Mouse (Mus musculus) hindbrain, embryonic 11.5 days (tissue): ENCODE measurements around the gene Ripor3. TPM values are rescaled to one million over a fixed set of nuclear protein-coding genes. Genes with fewer than 3 reads are reported as not detected.

ENCODE experiments used
- ATAC-seq: fragments of 200-750 bp; cut with Nextera tagmentation; 2 replicates; pipeline ENCODE4 v1.8.0; 2017; ENCODE audit warnings: mild to moderate bottlenecking, moderate TSS enrichment, moderate library complexity; ENCODE audit not compliant: low FRiP score
- DNase-seq: peaks from one replicate; pipeline ENCODE4 v3.0.0-alpha.2; 2015; ENCODE audit warnings: low spot score
- H3K27ac ChIP-seq: fragments of 300-500 bp; sonication (generic); 2 replicates; pipeline ENCODE4 v1.5.1; 2014; ENCODE audit warnings: mild to moderate bottlenecking, low read depth, low read length
- H3K27me3 ChIP-seq: fragments of 300-500 bp; sonication (generic); 2 replicates; pipeline ENCODE4 v1.6.1; 2014; ENCODE audit warnings: mild to moderate bottlenecking, low read length, moderate library complexity, mixed read lengths; ENCODE audit not compliant: control insufficient read depth, insufficient read depth
- H3K36me3 ChIP-seq: fragments of 300-500 bp; sonication (generic); 2 replicates; pipeline ENCODE4 v1.6.1; 2014; ENCODE audit warnings: mild to moderate bottlenecking, low read length, moderate library complexity, mixed read lengths; ENCODE audit not compliant: control insufficient read depth, insufficient read depth
- H3K4me1 ChIP-seq: fragments of 300-500 bp; sonication (generic); replicated peaks from 2 replicates; pipeline ENCODE4 v1.6.1; 2014; ENCODE audit warnings: low read length, mixed read lengths; ENCODE audit not compliant: control insufficient read depth, insufficient read depth
- H3K4me2 ChIP-seq: fragments of 300-500 bp; sonication (generic); replicated peaks from 2 replicates; pipeline ENCODE4 v1.6.1; 2014; ENCODE audit warnings: mild to moderate bottlenecking, low read depth, low read length
- H3K4me3 ChIP-seq: fragments of 300-500 bp; sonication (generic); 2 replicates; pipeline ENCODE4 v1.5.1; 2014; ENCODE audit warnings: low read depth, low read length
- H3K9ac ChIP-seq: fragments of 300-500 bp; sonication (generic); 2 replicates; pipeline ENCODE4 v1.6.1; 2014; ENCODE audit warnings: low read depth, low read length
- H3K9me3 ChIP-seq: fragments of 300-500 bp; sonication (generic); 2 replicates; pipeline ENCODE4 v1.6.1; 2016; ENCODE audit warnings: low read length; ENCODE audit not compliant: control insufficient read depth
- WGBS: fragments of 180-500 bp; shearing (Covaris S2); extraction: QIAGEN DNeasy Blood & Tissue Kit; methylation state at CpG from one replicate; pipeline ENCODE4 v1.1.7; 2014; 5-methylcytosine and 5-hydroxymethylcytosine counted together
- polyA plus RNA-seq: library from polyadenylated mRNA; unstranded; fragments of >200 nt; fragmentation: Nextera tagmentation; extraction: Ambion mirVana; gene quantifications from 2 replicates; pipeline ENCODE4 v1.2.1, GENCODE M21; 2014

Gene Ripor3
- polyA plus RNA-seq, 1 experiment from 2014 or later, result 0.69 TPM

DNA sequence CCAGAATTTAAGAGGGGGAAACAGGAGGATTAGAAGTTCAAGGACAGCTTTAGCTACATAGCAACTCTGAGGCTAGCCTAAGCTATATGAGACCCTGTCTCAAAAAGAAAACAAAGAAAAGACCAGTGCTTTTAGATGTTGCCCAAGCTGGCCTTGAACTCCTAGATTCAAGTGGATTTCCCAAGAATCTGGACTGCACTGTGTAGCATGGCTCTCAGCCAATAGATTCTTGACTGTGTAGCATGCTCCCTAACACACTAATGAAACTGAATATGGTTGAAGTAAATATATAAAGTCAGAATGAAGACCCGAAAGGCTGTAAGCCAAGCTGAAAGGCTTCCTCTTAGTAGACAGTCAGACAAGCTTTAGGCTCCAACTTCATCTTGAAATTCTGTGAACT, 41.7 kb upstream of the Ripor3 start:
- WGBS, result 100% methylated on average over 1 of the region's 1 CpGs
- H3K9ac ChIP-seq, result no peak overlapping the region
- H3K27ac ChIP-seq, result no peak overlapping the region
- no peaks in the 10 kb centered on the region for H3K9me3 ChIP-seq
- no peak overlapping the region for H3K4me3 ChIP-seq
- no peak overlapping the region for H3K4me2 ChIP-seq
- H3K4me1 ChIP-seq, result peaks cover 4% of the 10 kb centered on the region
- no peak for DNase-seq
- peaks cover 29% of the 10 kb centered on the region for H3K27me3 ChIP-seq
- ATAC-seq, result no peak
- H3K36me3 ChIP-seq, result no peaks in the 10 kb centered on the region

DNA sequence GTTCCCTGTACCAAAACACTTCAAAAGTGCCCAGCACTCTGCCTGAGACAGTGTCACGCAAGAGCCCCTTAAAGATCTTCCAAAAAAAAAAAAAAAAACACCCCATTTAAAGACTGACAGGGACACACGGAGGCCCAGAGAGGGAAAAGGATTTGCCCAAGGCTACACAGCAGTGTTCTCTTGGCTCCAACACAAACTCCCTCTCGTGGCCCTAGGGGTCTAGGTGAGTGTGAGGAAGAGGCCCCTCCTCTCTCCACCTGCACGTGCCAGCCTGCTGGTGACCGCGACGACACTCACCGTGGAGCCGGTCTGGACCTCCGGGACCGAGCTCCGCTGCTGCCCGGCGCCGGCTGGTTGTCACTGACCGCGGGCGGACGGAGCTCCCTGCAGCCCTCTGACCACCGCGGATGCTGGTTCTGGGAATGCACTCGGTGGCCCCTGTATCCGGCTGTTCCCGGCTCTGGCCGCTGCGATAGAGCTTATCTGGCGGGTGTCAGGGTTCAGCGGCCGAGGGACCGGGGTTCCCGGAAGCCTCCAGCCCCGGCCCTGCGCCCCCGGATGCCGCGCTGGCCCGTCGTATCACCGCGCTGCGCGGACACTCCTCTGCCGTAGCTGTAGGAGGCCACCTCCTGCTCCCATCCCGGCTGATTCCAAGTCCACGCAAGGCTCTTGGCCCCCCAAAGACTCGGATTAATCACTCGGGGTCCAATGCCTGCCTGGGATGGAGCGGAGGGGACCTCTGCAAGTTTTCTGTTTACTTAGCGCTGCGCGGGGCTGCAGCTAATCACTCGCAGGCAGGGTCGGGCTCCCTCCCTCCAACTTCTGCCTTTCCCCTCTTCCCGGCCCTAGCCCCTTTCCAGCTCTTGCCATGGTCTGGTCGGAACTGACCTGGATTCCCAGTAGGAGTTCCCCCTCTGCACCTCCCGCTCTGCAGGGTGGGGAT, 39.9 kb upstream of the Ripor3 start:
- H3K9ac ChIP-seq, result peak overlapping the region; percentile 24; the same call in 1 of the 2 replicates
- DNase-seq (peak; percentile 59), ATAC-seq (peak; percentile 22; the same call in 1 of the 2 replicates)
- peak overlapping the region; percentile 38 for H3K4me3 ChIP-seq
- no peak overlapping the region for H3K27ac ChIP-seq
- no peaks in the 10 kb centered on the region for H3K9me3 ChIP-seq
- H3K27me3 ChIP-seq, result peaks cover 29% of the 10 kb centered on the region
- under 1% methylated on average over 56 of the region's 56 CpGs for WGBS
- H3K36me3 ChIP-seq, result no peaks in the 10 kb centered on the region
- peaks cover 4% of the 10 kb centered on the region for H3K4me1 ChIP-seq
- peak overlapping the region; percentile 79 for H3K4me2 ChIP-seq

DNA sequence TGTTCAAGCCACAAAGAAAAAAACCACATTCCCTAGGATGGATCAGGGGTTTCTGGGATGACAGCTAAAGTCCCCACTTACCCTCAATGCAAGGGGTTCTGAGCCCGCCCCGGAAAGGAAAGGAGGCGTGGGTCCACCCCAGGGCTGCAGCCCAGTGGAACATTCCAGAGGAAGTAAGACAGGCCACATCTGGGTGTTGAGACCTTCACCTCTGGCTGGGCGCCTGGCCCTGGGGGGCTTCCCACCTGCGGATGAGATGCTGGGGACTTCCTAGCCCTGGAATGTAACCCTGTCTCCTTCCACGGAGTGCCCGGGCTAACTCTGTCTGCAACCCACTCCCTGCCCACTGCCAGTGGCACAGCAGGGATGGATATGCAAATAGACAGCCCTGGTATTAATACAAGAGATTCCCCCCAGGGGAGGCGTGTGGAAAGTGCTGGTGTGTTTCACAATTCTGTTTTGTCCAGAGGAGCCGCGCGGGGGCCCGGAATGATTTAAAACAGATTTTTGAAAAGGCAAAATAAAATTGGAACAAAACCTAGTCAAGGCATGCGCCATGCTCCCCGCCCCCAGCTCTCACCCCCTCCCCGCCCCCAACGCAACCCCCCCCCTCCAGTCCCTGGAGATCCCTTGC, 38.7 kb upstream of the Ripor3 start:
- Histone ChIP-seq H3K9ac (no peak overlapping the region), H3K9me3 (no peaks in the 10 kb centered on the region), H3K27me3 (peaks cover 29% of the 10 kb centered on the region), H3K27ac (no peak overlapping the region), H3K4me1 (peaks cover 4% of the 10 kb centered on the region), H3K4me2 (no peak overlapping the region), H3K36me3 (no peaks in the 10 kb centered on the region), H3K4me3 (no peak overlapping the region)
- no peak for ATAC-seq
- WGBS, result 16% methylated on average over 16 of the region's 16 CpGs
- DNase-seq, result no peak

DNA sequence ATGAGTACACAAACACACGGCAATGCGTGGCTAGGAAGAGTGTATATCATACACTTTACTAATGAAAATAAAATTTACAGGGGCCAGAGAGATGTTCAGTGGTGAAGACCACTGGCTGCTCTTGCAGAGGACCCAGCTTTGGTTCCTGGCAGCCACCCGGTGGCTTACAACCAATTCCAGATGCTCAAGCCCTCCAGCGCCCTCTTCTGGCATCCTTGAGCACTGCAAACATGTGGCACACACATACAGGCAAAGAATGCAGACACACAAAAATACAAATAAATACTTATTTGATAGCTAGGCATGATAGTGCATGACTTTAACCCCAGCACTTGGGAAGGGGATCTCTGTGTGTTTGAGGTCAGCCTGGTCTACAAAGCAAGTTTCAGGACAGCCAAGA, 36.0 kb upstream of the Ripor3 start:
- Histone ChIP-seq H3K36me3 (no peaks in the 10 kb centered on the region), H3K9me3 (no peaks in the 10 kb centered on the region), H3K9ac (no peak overlapping the region), H3K4me2 (no peak overlapping the region), H3K4me1 (peaks cover 4% of the 10 kb centered on the region), H3K27me3 (peaks cover 27% of the 10 kb centered on the region), H3K27ac (no peak overlapping the region), H3K4me3 (no peak overlapping the region)
- ATAC-seq, result no peak
- WGBS, result 78% methylated on average over 4 of the region's 4 CpGs
- DNase-seq, result peak; percentile 26

DNA sequence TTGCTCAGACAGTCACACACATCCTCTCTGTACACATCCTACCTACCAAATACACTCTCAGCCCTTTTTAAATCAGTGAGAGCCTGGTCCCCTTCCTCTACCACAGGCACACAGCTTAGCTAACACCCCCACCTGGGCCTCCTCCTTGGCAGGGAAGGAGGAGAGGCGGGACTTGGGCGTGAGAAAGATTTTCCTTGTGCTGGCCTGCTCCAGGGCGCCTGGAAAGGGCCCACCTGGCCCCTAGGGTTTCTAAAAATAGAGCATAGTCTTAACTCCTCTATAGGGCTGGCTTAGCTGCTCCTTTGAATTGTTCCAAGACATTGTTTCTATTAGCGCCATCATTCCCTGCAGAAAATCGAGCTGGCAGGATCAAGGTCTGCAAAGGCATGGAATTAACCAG, 35.4 kb upstream of the Ripor3 start:
- 40% methylated on average over 5 of the region's 5 CpGs for WGBS
- Histone ChIP-seq H3K27ac (no peak overlapping the region), H3K9me3 (no peaks in the 10 kb centered on the region), H3K4me3 (no peak overlapping the region), H3K9ac (no peak overlapping the region), H3K36me3 (no peaks in the 10 kb centered on the region), H3K27me3 (peaks cover 20% of the 10 kb centered on the region), H3K4me2 (no peak overlapping the region), H3K4me1 (peaks cover 4% of the 10 kb centered on the region)
- ATAC-seq (no peak), DNase-seq (no peak)

DNA sequence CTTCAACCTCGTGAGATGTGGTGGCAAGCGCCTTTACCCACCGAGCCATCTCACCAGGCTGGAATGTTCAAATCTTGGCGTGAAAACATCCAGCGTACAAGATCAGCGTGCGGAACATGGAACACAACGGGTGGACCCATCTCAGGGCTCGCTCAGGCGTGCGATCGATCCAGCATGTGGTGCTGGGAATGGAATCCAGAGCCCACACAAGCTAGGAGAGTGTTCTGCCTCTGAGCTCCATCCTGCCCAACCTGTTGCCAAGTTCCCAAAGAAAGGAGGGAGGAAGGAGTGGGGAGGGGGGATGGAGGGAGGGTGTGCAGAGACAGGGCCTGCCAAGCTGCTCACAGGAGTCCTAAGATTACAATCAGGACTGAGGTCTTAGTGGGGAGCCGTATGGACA, 34.9 kb upstream of the Ripor3 start:
- no peaks in the 10 kb centered on the region for H3K9me3 ChIP-seq
- no peak overlapping the region for H3K4me3 ChIP-seq
- WGBS, result 61% methylated on average over 13 of the region's 13 CpGs
- ATAC-seq (no peak), DNase-seq (no peak)
- no peak overlapping the region for H3K4me2 ChIP-seq
- no peak overlapping the region for H3K27ac ChIP-seq
- peaks cover 18% of the 10 kb centered on the region for H3K27me3 ChIP-seq
- peaks cover 4% of the 10 kb centered on the region for H3K4me1 ChIP-seq
- H3K36me3 ChIP-seq, result no peaks in the 10 kb centered on the region
- no peak overlapping the region for H3K9ac ChIP-seq

DNA sequence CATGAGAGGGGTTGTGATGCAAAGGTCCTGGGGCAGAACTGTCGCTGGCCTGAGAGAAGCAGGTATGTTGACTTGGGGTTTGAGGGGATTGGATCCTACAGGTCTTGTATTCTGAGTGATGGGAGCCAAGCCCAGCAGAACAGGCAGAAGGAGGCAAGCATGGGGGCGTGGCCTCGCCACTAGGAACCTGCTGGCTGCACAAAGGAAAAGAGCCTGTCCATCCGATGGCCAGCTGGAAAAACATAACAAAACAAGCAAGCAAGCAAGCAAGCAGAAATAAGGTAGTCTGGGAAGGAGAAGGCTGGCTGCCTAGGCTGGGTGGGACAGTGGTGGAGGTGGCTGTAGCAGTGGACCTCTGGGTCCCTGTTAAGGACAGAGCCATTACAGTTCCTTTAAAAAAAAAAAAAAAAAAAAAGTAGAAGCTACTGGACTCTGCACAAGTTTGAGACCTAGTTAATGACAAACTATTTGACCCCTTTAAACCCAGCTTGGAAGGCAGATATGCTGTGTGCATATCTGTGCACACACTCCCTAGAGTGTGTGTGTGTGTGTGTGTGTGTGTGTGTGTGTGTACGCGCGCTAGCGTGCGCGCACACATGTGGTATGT, 34.4 kb upstream of the Ripor3 start:
- DNase-seq (no peak), ATAC-seq (no peak)
- H3K4me3 ChIP-seq, result no peak overlapping the region
- 74% methylated on average over 10 of the region's 10 CpGs for WGBS
- H3K9ac ChIP-seq, result no peak overlapping the region
- H3K4me1 ChIP-seq, result peaks cover 4% of the 10 kb centered on the region; the same call in 1 of the 2 replicates
- H3K27ac ChIP-seq, result no peak overlapping the region
- no peaks in the 10 kb centered on the region for H3K36me3 ChIP-seq
- peaks cover 12% of the 10 kb centered on the region for H3K27me3 ChIP-seq
- H3K4me2 ChIP-seq, result no peak overlapping the region
- H3K9me3 ChIP-seq, result no peaks in the 10 kb centered on the region

DNA sequence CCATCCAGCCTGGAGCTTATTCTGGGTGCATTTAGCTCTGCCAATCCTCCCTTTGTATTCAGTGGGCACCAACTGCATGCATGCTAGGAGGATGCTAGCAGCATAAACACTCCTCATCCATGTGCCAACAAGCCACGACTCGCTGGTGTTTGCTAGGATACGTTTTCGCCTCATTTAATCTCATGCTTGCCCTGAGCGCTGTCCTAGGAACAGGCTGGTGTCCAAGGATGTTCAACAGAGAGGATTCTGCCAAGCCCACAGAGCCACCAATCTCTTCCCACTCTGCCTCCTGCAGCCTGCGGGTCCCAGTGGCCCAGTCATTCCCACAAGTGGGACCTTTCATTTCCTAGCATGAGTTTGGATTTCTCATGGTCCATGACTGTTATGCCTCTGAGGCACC, 31.6 kb upstream of the Ripor3 start:
- WGBS, result 71% methylated on average over 6 of the region's 6 CpGs
- no peak overlapping the region for H3K4me2 ChIP-seq
- no peak overlapping the region for H3K4me3 ChIP-seq
- H3K9me3 ChIP-seq, result no peaks in the 10 kb centered on the region
- no peak overlapping the region for H3K9ac ChIP-seq
- no peaks in the 10 kb centered on the region for H3K27me3 ChIP-seq
- no peak overlapping the region for H3K27ac ChIP-seq
- no peaks in the 10 kb centered on the region for H3K36me3 ChIP-seq
- DNase-seq (no peak), ATAC-seq (no peak)
- no peaks in the 10 kb centered on the region for H3K4me1 ChIP-seq
